Mouse (Mus musculus) megakaryocyte, adult 5-6 weeks (primary cell): ENCODE measurements around the gene Zfp444. TPM values are rescaled to one million over a fixed set of nuclear protein-coding genes. Genes with fewer than 3 reads are reported as not detected.
A peak's percentile ranks its signal among the peaks of the same experiment; 100 is the strongest.
"Not testable (repeated sequence)": the region's sequence is repeated elsewhere in the genome, so short reads cannot be mapped to it uniquely, and the experiment has no call there.

Experiments used
- ATAC-seq: 2 replicates; pipeline ENCODE4 v1.8.0; 2016; ENCODE audit warnings: mild to moderate bottlenecking, inconsistent platforms; ENCODE audit not compliant: poor library complexity, severe bottlenecking
- total RNA-seq, 2 experiments: library from RNA; stranded (forward) in 1 of 2; stranded (reverse) in 1 of 2; fragments of 153-499, 151-499 nt in 1 of 2; fragments of 221-1000, 200-1000 nt in 1 of 2; gene quantifications; 2 replicates each; pipeline versions ENCODE4 v1.2.3 to v1.2.4; 2015 to 2017

Gene Zfp444
- total RNA-seq, 2 experiments from 2014 or later: 3.6 to 4.1 TPM

GRCm38 (mm10) chr7:6196790-6197189 is 24.8 kb downstream of the Zfp444 start, which contains the start of gene Galp:
Gene Galp (plus strand): TSS chr7:6197090.
- ATAC-seq: no peak

DNA sequence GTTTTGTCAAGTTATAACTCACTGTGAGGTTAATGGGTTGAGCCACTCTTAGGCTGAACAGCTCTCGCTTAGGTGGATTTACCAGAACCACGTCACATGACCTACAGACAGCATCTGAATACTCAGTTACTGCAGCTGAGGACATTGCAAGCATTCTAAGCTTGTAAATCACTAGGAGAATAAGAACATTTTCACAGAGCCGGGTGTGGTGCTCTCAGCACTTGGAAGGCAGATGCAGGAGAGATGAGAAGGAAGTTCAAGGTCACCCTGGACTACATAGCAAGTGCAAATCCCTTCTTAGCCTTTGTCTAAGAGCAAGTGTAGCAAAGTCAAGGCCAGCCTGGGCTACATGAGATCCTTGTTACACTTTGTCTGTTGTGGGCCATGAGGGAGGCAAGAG is 32.2 kb downstream of the Zfp444 start:
- ATAC-seq: no peak

DNA sequence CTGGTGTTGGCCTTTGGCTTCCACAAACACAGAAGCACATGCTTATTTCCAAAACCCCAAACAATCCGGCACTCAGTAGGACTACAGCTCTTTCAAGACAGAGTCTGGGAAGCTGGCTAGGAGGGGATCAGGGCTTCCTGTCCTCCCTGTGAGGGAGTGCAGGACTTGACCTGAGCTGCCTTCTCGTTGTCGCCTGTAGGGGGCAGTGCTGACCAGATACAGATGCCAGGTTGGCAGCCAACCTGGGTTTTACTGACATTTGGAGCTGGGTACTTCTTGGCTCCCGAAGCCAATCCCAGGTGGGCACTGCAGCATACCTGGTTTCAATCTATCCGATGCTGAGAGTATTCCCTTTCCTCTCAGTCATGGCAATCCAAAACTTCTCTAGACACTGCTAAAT is 41.1 kb downstream of the Zfp444 start:
- no peak; the same call in 1 of the 2 replicates for ATAC-seq

DNA sequence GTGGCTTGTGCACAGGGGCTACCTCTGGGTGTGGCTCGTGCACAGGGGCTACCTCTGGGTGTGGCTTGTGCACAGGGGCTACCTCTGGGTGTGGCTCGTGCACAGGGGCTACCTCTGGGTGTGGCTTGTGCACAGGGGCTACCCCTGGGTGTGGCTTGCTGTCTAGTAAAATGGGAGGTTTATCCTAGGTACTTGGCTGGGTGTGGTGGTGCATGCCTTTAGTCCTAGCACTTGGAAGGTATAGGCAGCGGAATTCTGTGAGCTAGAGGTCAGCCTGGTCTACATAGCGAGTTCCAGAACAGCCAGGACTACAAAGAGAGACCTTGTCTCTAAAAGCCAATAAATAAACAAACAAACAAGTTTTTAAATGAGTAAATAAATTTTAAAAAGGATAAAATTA is 42.7 kb downstream of the Zfp444 start:
- not testable (repeated sequence) for ATAC-seq

DNA sequence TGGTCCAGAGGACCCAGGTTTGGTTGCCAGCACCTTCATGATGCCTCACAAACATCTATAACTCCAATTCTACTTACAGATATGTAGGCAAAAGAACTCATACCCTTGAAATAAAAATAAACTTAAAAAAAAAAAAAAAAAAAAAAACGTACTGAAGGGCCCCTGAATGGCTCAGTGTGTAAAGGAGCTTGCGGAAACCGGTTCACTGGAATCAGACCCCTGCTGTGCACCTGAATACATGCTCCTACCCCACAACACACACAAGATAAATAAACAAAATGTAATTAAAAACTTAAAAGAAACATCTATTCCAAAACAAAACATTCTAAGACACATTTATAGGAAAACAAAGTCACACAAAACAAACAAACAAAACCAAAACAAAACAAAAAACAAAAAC is 48.1 kb downstream of the Zfp444 start:
- ATAC-seq: no peak

DNA sequence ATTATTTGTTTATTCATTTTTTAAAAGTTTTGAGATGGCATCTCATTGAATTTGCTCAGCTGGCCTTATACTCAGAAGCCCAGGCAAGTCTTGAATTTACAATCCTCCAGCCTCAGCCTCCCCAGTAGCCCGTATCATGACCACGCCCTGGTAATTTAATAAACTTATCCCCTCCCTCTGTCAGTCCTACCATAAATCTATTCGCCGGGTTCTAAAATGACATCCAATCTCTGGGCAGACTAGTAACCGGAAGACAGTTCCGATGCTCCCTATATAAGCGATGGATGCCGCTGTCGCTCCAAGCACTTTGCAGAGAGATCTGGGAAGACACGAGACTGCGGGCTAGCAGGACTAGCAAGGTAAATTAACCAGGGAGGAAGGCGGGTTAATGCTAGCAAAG is 50.0 kb downstream of the Zfp444 start, which contains the start of gene Zscan5b:
TSS of gene Zscan5b (plus strand) at position 301 of the 400 bp plus-strand sequence.
- ATAC-seq: no peak

- ATAC-seq: not testable (repeated sequence)
Measured at GRCm38 (mm10) chr7:6228491-6228890, 56.5 kb downstream of the Zfp444 start.

GRCm38 (mm10) chr7:6239787-6240186 is 67.8 kb downstream of the Zfp444 start:
- no peak for ATAC-seq

GRCm38 (mm10) chr7:6240841-6241425 is 68.9 kb downstream of the Zfp444 start:
- ATAC-seq: peak; percentile 60; the same call in 1 of the 2 replicates

Other genes with a start within 250 kb of the Zfp444 start
- not detected in 2 replicates for gene Vmn1r65, start 161.2 kb upstream of the Zfp444 start, total RNA-seq (2015)
- gene Vmn1r65, start 161.2 kb upstream of the Zfp444 start, total RNA-seq (2017): not detected in 2 replicates
- gene Nlrp4c, start 127.1 kb upstream of the Zfp444 start, total RNA-seq (2015): not detected in 2 replicates
- gene Nlrp4c, start 127.1 kb upstream of the Zfp444 start, total RNA-seq (2017): not detected in 2 replicates
- gene Zfp787, start 16.2 kb upstream of the Zfp444 start, total RNA-seq (2015): 11.9 and 17.0 TPM in 2 replicates
- gene Zfp787, start 16.2 kb upstream of the Zfp444 start, total RNA-seq (2017): 25.6 and 25.7 TPM in 2 replicates
- gene Galp, start 24.9 kb downstream of the Zfp444 start, total RNA-seq (2015): not detected in 2 replicates
- gene Galp, start 24.9 kb downstream of the Zfp444 start, total RNA-seq (2017): not detected in 2 replicates
- gene Zscan5b, start 50.1 kb downstream of the Zfp444 start, total RNA-seq (2015): not detected in 2 replicates
- gene Zscan5b, start 50.1 kb downstream of the Zfp444 start, total RNA-seq (2017): not detected in 2 replicates
- not detected in 2 replicates for gene Epp13, start 80.5 kb downstream of the Zfp444 start, total RNA-seq (2015)
- gene Epp13, start 80.5 kb downstream of the Zfp444 start, total RNA-seq (2017): not detected in 2 replicates
- gene Zfp667, start 114.4 kb downstream of the Zfp444 start, total RNA-seq (2015): 0.69 and 1.3 TPM in 2 replicates
- 0.99 and 3.0 TPM in 2 replicates for gene Zfp667, start 114.4 kb downstream of the Zfp444 start, total RNA-seq (2017)
- gene Zfp583, start 159.1 kb downstream of the Zfp444 start, total RNA-seq (2015): 0.96 and 1.3 TPM in 2 replicates
- gene Zfp583, start 159.1 kb downstream of the Zfp444 start, total RNA-seq (2017): 0.88 and 1.8 TPM in 2 replicates
- 0.13 and 0.21 TPM in 2 replicates for gene Gm3854, start 171.5 kb downstream of the Zfp444 start, total RNA-seq (2015)
- gene Gm3854, start 171.5 kb downstream of the Zfp444 start, total RNA-seq (2017): not detected in 2 replicates
- gene Zfp78, start 191.1 kb downstream of the Zfp444 start, total RNA-seq (2015): 2.9 and 4.3 TPM in 2 replicates
- 2.0 and 5.1 TPM in 2 replicates for gene Zfp78, start 191.1 kb downstream of the Zfp444 start, total RNA-seq (2017)
- gene Zfp28, start 211.1 kb downstream of the Zfp444 start, total RNA-seq (2015): 1.5 and 2.5 TPM in 2 replicates
- gene Zfp28, start 211.1 kb downstream of the Zfp444 start, total RNA-seq (2017): 0.73 and 0.81 TPM in 2 replicates
- not detected in 2 replicates for gene Smim17, start 226.5 kb downstream of the Zfp444 start, total RNA-seq (2015)
- gene Smim17, start 226.5 kb downstream of the Zfp444 start, total RNA-seq (2017): not detected in 2 replicates
- not detected in 2 replicates for gene Gm20715, start 238.1 kb downstream of the Zfp444 start, total RNA-seq (2015)
- not detected in 2 replicates for gene Gm20715, start 238.1 kb downstream of the Zfp444 start, total RNA-seq (2017)